Mouse (Mus musculus): ENCODE results near the gene B4galnt1. TPM values are rescaled to one million over a fixed set of nuclear protein-coding genes. Genes with fewer than 3 reads are reported as not detected.
"Not testable (repeated sequence)": the region's sequence is repeated elsewhere in the genome, so short reads cannot be mapped to it uniquely, and the experiment has no call there.

The B4galnt1 gene
- polyA plus RNA-seq, 1 experiment from 2014 or later, result 74.6 TPM

GRCm38 (mm10) chr10:127185506-127185905, 20.5 kb downstream of the B4galnt1 start:
- Histone ChIP-seq H3K9ac (no peak overlapping the region), H3K27me3 (peaks cover 9% of the 10 kb centered on the region), H3K4me1 (replicated peaks) (peaks cover 44% of the 10 kb centered on the region), H3K27ac (replicated peaks) (no peak overlapping the region), H3K4me2 (no peak overlapping the region), H3K4me3 (no peak overlapping the region), H3K36me3 (0 out of 2 replicates have a peak, but pooled peaks cover under 1% of the 10 kb centered on the region), H3K9me3 (no peaks in the 10 kb centered on the region)
- ATAC-seq (ENCODE audit: low FRiP score, low read depth), result no peak
- 87% methylated on average over 15 of the region's 15 CpGs for WGBS

GRCm38 (mm10) chr10:127186451-127186850, 21.4 kb downstream of the B4galnt1 start:
- no peak overlapping the region for H3K4me3 ChIP-seq
- 78% methylated on average over 1 of the region's 1 CpGs for WGBS

GRCm38 (mm10) chr10:127187371-127188078, 22.5 kb downstream of the B4galnt1 start:
- peak overlapping the region; percentile 77 for H3K4me3 ChIP-seq
- no peaks in the 10 kb centered on the region for H3K27me3 ChIP-seq
- H3K9me3 ChIP-seq, result no peaks in the 10 kb centered on the region
- H3K27ac ChIP-seq (replicated peaks), result peak overlapping the region; percentile 77
- H3K4me1 ChIP-seq (replicated peaks), result peaks cover 51% of the 10 kb centered on the region
- peak overlapping the region; percentile 98 for H3K4me2 ChIP-seq
- no peak for ATAC-seq (ENCODE audit: low FRiP score, low read depth)
- peaks cover 17% of the 10 kb centered on the region for H3K36me3 ChIP-seq
- H3K9ac ChIP-seq, result peak overlapping the region; percentile 84
- 36% methylated on average over 10 of the region's 10 CpGs for WGBS

More at GRCm38 (mm10) chr10:127186451-127186850, 21.4 kb downstream of the B4galnt1 start:
- Histone ChIP-seq H3K27me3 (no peaks in the 10 kb centered on the region), H3K4me1 (replicated peaks) (peaks cover 51% of the 10 kb centered on the region), H3K4me2 (no peak overlapping the region), H3K9me3 (no peaks in the 10 kb centered on the region), H3K36me3 (peaks cover 9% of the 10 kb centered on the region; the same call in 1 of the 2 replicates), H3K27ac (replicated peaks) (no peak overlapping the region), H3K9ac (no peak overlapping the region)
- ATAC-seq (ENCODE audit: low FRiP score, low read depth), result no peak

- 2% methylated on average over 17 of the region's 21 CpGs for WGBS
- Histone ChIP-seq H3K36me3 (peaks cover 21% of the 10 kb centered on the region), H3K9me3 (no peaks in the 10 kb centered on the region), H3K27me3 (no peaks in the 10 kb centered on the region), H3K4me1 (replicated peaks) (peaks cover 51% of the 10 kb centered on the region), H3K9ac (peak overlapping the region; percentile 84), H3K4me3 (peak overlapping the region; percentile 77), H3K4me2 (peak overlapping the region; percentile 98), H3K27ac (replicated peaks) (peak overlapping the region; percentile 77)
- ATAC-seq (ENCODE audit: low FRiP score, low read depth), result no peak
Measured at GRCm38 (mm10) chr10:127188079-127188453, 23.0 kb downstream of the B4galnt1 start.

- no peaks in the 10 kb centered on the region for H3K9me3 ChIP-seq
- H3K27ac ChIP-seq (replicated peaks), result peak overlapping the region; percentile 77
- H3K27me3 ChIP-seq, result no peaks in the 10 kb centered on the region
- H3K9ac ChIP-seq, result peak overlapping the region; percentile 84
- peak overlapping the region; percentile 77 for H3K4me3 ChIP-seq
- peaks cover 21% of the 10 kb centered on the region for H3K36me3 ChIP-seq
- ATAC-seq (ENCODE audit: low FRiP score, low read depth), result peak; percentile 86
- H3K4me2 ChIP-seq, result peak overlapping the region; percentile 98
- peaks cover 52% of the 10 kb centered on the region for H3K4me1 ChIP-seq (replicated peaks)
- under 1% methylated on average over 34 of the region's 46 CpGs for WGBS
Measured at GRCm38 (mm10) chr10:127188465-127189115, 23.6 kb downstream of the B4galnt1 start.

- Histone ChIP-seq H3K27ac (replicated peaks) (peak overlapping the region; percentile 77), H3K27me3 (no peaks in the 10 kb centered on the region), H3K4me1 (replicated peaks) (peaks cover 48% of the 10 kb centered on the region), H3K9me3 (no peaks in the 10 kb centered on the region), H3K4me3 (peak overlapping the region; percentile 77), H3K4me2 (peak overlapping the region; percentile 98), H3K36me3 (peaks cover 21% of the 10 kb centered on the region), H3K9ac (peak overlapping the region; percentile 84)
- WGBS, result under 1% methylated on average over 26 of the region's 26 CpGs
- no peak; the same call in 1 of the 2 replicates for ATAC-seq (ENCODE audit: low FRiP score, low read depth)
Measured at GRCm38 (mm10) chr10:127189116-127189650, 24.2 kb downstream of the B4galnt1 start.

- peak within 1 kb of the TSS; percentile 77 for H3K27ac ChIP-seq (replicated peaks)
- peak within 1 kb of the TSS; percentile 98 for H3K4me2 ChIP-seq
- H3K9me3 ChIP-seq, result no peaks in the 10 kb centered on the region
- no peak for ATAC-seq (ENCODE audit: low FRiP score, low read depth)
- 2% methylated on average over 35 of the region's 35 CpGs for WGBS
- H3K4me3 ChIP-seq, result peak within 1 kb of the TSS; percentile 77
- no peaks in the 10 kb centered on the region for H3K27me3 ChIP-seq
- peaks cover 21% of the 10 kb centered on the region for H3K36me3 ChIP-seq
- H3K9ac ChIP-seq, result peak within 1 kb of the TSS; percentile 84
- H3K4me1 ChIP-seq (replicated peaks), result peaks cover 53% of the 10 kb centered on the region
Measured at GRCm38 (mm10) chr10:127189651-127190381, 24.8 kb downstream of the B4galnt1 start, which contains the start of gene Arhgef25. Arhgef25 (minus strand) TSS chr10:127190083.

GRCm38 (mm10) chr10:127190398-127191190, 25.6 kb downstream of the B4galnt1 start:
- H3K4me1 ChIP-seq (replicated peaks), result peaks cover 55% of the 10 kb centered on the region
- H3K9ac ChIP-seq, result no peak overlapping the region
- H3K36me3 ChIP-seq, result peaks cover 21% of the 10 kb centered on the region
- H3K27ac ChIP-seq (replicated peaks), result no peak overlapping the region; the same call in 1 of the 2 replicates
- no peaks in the 10 kb centered on the region for H3K27me3 ChIP-seq
- H3K9me3 ChIP-seq, result no peaks in the 10 kb centered on the region
- no peak overlapping the region for H3K4me3 ChIP-seq
- ATAC-seq (ENCODE audit: low FRiP score, low read depth), result no peak
- H3K4me2 ChIP-seq, result peak overlapping the region; percentile 98
- 34% methylated on average over 14 of the region's 14 CpGs for WGBS

GRCm38 (mm10) chr10:127191191-127192056, 26.4 kb downstream of the B4galnt1 start:
- Histone ChIP-seq H3K27ac (replicated peaks) (no peak overlapping the region), H3K9ac (no peak overlapping the region), H3K36me3 (peaks cover 21% of the 10 kb centered on the region), H3K4me1 (replicated peaks) (peaks cover 61% of the 10 kb centered on the region), H3K4me2 (no peak overlapping the region), H3K4me3 (no peak overlapping the region), H3K27me3 (no peaks in the 10 kb centered on the region), H3K9me3 (no peaks in the 10 kb centered on the region)
- no peak for ATAC-seq (ENCODE audit: low FRiP score, low read depth)
- WGBS, result 75% methylated on average over 19 of the region's 19 CpGs

- Histone ChIP-seq H3K4me1 (replicated peaks) (peaks cover 65% of the 10 kb centered on the region), H3K36me3 (peaks cover 21% of the 10 kb centered on the region)
- not testable (repeated sequence) for ATAC-seq (ENCODE audit: low FRiP score, low read depth); H3K4me2 ChIP-seq; H3K27me3 ChIP-seq; H3K4me3 ChIP-seq; H3K9ac ChIP-seq; H3K9me3 ChIP-seq; H3K27ac ChIP-seq (replicated peaks)
- WGBS, result 86% methylated on average over 1 of the region's 1 CpGs
Measured at GRCm38 (mm10) chr10:127192057-127192328, 27.0 kb downstream of the B4galnt1 start.

Data from hindbrain, embryonic 15.5 days (tissue).